Mouse (Mus musculus) lung, postnatal 0 days (tissue): ENCODE data around the gene Il1f9. TPM values are rescaled to one million over a fixed set of nuclear protein-coding genes. Genes with fewer than 3 reads are reported as not detected.
"Not testable (repeated sequence)": the region's sequence is repeated elsewhere in the genome, so short reads cannot be mapped to it uniquely, and the experiment has no call there.

Experiments
- ATAC-seq: fragments of 200-750 bp; cut with Nextera tagmentation; 2 replicates; pipeline ENCODE4 v1.8.0; 2017; ENCODE audit warnings: moderate library complexity
- DNase-seq: peaks from one replicate; pipeline ENCODE4 v3.0.0-alpha.2; 2016; ENCODE audit warnings: low spot score
- H3K27ac ChIP-seq: fragments of 300-500 bp; sonication (generic); 2 replicates; pipeline ENCODE4 v1.5.1; 2014; ENCODE audit warnings: antibody characterized with exemption, mild to moderate bottlenecking, low read length, mixed read lengths
- H3K27me3 ChIP-seq: fragments of 300-500 bp; sonication (generic); replicated peaks from 2 replicates; pipeline ENCODE4 v1.6.1; 2014; ENCODE audit warnings: low read length, mixed read lengths; ENCODE audit not compliant: insufficient read depth
- H3K36me3 ChIP-seq: fragments of 300-500 bp; sonication (generic); 2 replicates; pipeline ENCODE4 v1.6.1; 2014; ENCODE audit warnings: low read length, mixed read lengths; ENCODE audit not compliant: insufficient read depth
- H3K4me1 ChIP-seq: fragments of 300-500 bp; sonication (generic); 2 replicates; pipeline ENCODE4 v1.6.1; 2014; ENCODE audit warnings: antibody characterized with exemption, low read depth, low read length, mixed read lengths; ENCODE audit not compliant: insufficient read depth
- H3K4me2 ChIP-seq: fragments of 300-500 bp; sonication (generic); replicated peaks from 2 replicates; pipeline ENCODE4 v1.6.1; 2014; ENCODE audit warnings: low read depth, mild to moderate bottlenecking, low read length, moderate library complexity, mixed read lengths
- H3K4me3 ChIP-seq: fragments of 300-500 bp; sonication (generic); 2 replicates; pipeline ENCODE4 v1.5.1; 2014; ENCODE audit warnings: low read depth, low read length
- H3K9ac ChIP-seq: fragments of 300-500 bp; sonication (generic); replicated peaks from 2 replicates; pipeline ENCODE4 v1.6.1; 2014; ENCODE audit warnings: low read depth, mild to moderate bottlenecking
- H3K9me3 ChIP-seq: fragments of 300-500 bp; sonication (generic); 2 replicates; pipeline ENCODE4 v1.6.1; 2016; ENCODE audit warnings: low read length, mixed read lengths
- CTCF ChIP-seq: IDR thresholded peaks from 2 replicates; pipeline ENCODE4 v1.5.1; 2016; ENCODE audit warnings: antibody characterized with exemption, mild to moderate bottlenecking
- EP300 ChIP-seq: IDR thresholded peaks from 2 replicates; pipeline ENCODE4 v1.6.1; 2016; ENCODE audit warnings: antibody characterized with exemption, mild to moderate bottlenecking, control low read depth
- WGBS: fragments of 180-500 bp; shearing (Covaris S2); extraction: QIAGEN DNeasy Blood & Tissue Kit; methylation state at CpG from one replicate; pipeline ENCODE4 v1.1.7; 2014; 5-methylcytosine and 5-hydroxymethylcytosine counted together
- polyA plus RNA-seq: library from polyadenylated mRNA; unstranded; fragments of >200 nt; fragmentation: Nextera tagmentation; extraction: Ambion mirVana; gene quantifications from 2 replicates; pipeline ENCODE4 v1.2.1, GENCODE M21; 2015

Il1f9 gene
- polyA plus RNA-seq, result 0.43 TPM in 2 replicates

- ATAC-seq, result no peak
These were observed at the start of gene Il1f9 for GRCm38 (mm10) chr2:24186176-24186575. Il1f9 (plus strand) TSS chr2:24186476.

DNA sequence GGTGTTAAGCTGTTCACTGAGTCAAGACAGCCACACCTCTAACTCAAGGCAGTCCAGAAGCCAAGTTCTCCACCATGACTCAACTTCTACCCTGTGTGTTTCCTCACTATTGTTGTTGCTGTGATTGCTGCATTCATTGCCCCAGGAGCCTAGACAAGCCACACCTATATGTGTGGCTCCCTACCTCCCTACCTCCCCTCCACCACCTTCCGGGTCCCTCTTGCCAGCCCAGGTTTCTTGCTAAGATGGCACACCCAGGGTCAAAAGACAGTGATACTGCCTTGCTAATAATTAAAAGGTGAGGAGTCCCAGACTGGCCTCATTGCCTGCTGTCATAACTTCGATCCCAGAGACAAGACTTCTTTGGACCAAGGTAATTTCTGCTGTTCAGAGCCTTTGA, 33.4 kb upstream of the Il1f9 start, which contains the start of gene Il1f8:
Gene Il1f8, plus strand, starts transcription at position 301 of the 400 bp plus-strand sequence.
- Histone ChIP-seq H3K27ac (no peak within 1 kb of the TSS), H3K4me1 (no peaks in the 10 kb centered on the region), H3K36me3 (no peaks in the 10 kb centered on the region), H3K9ac (no peak within 1 kb of the TSS), H3K27me3 (no peaks in the 10 kb centered on the region), H3K4me2 (no peak within 1 kb of the TSS), H3K9me3 (no peaks in the 10 kb centered on the region), H3K4me3 (no peak within 1 kb of the TSS)
- 75% methylated on average over 2 of the region's 2 CpGs for WGBS
- TF ChIP-seq CTCF (no peak), EP300 (no peak)
- DNase-seq (no peak), ATAC-seq (no peak)

More at GRCm38 (mm10) chr2:24186176-24186575, at the start of gene Il1f9:
- no peak within 1 kb of the TSS for H3K4me2 ChIP-seq
- no peak within 1 kb of the TSS for H3K27ac ChIP-seq
- no peaks in the 10 kb centered on the region for H3K36me3 ChIP-seq
- H3K9ac ChIP-seq, result no peak within 1 kb of the TSS
- TF ChIP-seq EP300, result no peak
- no peak for TF ChIP-seq CTCF
- WGBS, result 87% methylated on average over 1 of the region's 1 CpGs
- no peak for DNase-seq
- no peaks in the 10 kb centered on the region for H3K4me1 ChIP-seq
- no peaks in the 10 kb centered on the region for H3K9me3 ChIP-seq
- no peak within 1 kb of the TSS for H3K4me3 ChIP-seq
- no peaks in the 10 kb centered on the region for H3K27me3 ChIP-seq

- peak; percentile 52 for TF ChIP-seq CTCF
- H3K36me3 ChIP-seq, H3K4me2 ChIP-seq, H3K27me3 ChIP-seq, H3K4me1 ChIP-seq, H3K4me3 ChIP-seq, H3K9ac ChIP-seq, H3K27ac ChIP-seq, H3K9me3 ChIP-seq, ATAC-seq: not testable (repeated sequence)
- DNase-seq, result peak; percentile 15
- 16% methylated on average over 14 of the region's 14 CpGs for WGBS
These were observed 4.5 kb upstream of the Il1f9 start for GRCm38 (mm10) chr2:24181683-24182331.

DNA sequence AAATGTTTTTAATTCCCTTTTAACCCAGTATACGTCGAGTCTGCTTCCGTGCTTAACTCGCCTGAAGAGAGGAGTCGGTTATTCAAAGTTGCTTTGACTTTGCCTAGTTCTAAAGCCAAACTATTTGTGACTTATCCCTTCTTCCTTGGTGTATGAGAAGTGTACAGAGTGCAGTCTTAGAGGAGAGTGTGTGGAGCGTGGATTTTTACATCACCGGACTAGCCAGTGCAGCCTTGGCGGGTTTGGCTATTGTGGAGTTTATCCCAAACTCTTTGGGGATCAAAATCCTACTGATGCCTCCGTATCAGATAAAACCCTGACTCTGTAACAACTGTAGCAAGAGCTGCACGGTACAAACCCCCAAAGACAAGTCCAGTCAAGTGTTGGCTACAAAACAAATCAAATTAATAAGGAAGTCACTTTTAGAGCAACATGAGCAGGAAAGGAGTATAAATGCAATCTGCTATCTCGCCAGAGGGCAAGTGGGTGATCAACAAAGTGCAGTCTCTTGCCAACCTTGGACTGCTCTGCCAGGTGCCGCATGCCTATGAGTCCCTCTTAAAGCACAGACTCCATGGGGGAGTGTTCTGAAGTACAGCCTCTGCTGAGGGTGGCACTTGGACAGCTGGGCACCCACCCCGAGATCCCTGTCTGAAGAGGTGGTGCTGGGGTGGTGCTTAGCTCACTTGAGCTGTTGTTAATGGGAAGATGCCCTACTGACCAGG, 3.7 kb upstream of the Il1f9 start:
- not testable (repeated sequence) for H3K27me3 ChIP-seq, H3K27ac ChIP-seq, H3K36me3 ChIP-seq, H3K9me3 ChIP-seq, H3K4me3 ChIP-seq, H3K4me2 ChIP-seq, DNase-seq, H3K4me1 ChIP-seq, H3K9ac ChIP-seq, ATAC-seq
- WGBS, result 51% methylated on average over 13 of the region's 13 CpGs

DNA sequence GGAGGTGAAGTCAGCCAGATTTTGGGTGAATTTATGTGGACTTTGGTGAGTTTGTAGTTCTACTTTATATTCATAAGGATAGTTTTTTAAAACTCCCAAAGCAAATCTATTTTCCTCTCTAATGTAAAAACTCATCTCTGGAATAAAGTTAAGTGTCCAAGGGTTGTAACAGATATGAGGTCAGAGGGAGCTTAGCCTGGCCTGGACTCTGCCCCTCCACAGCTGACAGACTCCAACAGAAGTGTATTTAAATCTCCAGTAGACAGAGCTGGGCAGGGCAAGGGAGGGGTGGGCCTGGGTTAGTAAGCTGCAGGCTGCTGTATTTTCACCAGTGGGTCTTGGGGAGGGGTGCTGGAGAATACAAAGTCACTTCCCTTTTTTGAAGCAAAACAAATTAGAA, 2.2 kb upstream of the Il1f9 start:
- not testable (repeated sequence) for H3K4me3 ChIP-seq, H3K9me3 ChIP-seq, H3K4me2 ChIP-seq, H3K27ac ChIP-seq, H3K36me3 ChIP-seq, ATAC-seq, H3K9ac ChIP-seq, H3K4me1 ChIP-seq, H3K27me3 ChIP-seq, DNase-seq

- no peak overlapping the region for H3K4me2 ChIP-seq
- WGBS, result 54% methylated on average over 6 of the region's 6 CpGs
- H3K9me3 ChIP-seq, result no peaks in the 10 kb centered on the region
- H3K4me1 ChIP-seq, result no peaks in the 10 kb centered on the region
- no peak overlapping the region for H3K4me3 ChIP-seq
- H3K36me3 ChIP-seq, result no peaks in the 10 kb centered on the region
- no peak overlapping the region for H3K9ac ChIP-seq
- no peak overlapping the region for H3K27ac ChIP-seq
- ATAC-seq (no peak), DNase-seq (no peak)
- TF ChIP-seq EP300 (no peak), CTCF (no peak)
- H3K27me3 ChIP-seq, result no peaks in the 10 kb centered on the region
These were observed 1.3 kb downstream of the Il1f9 start for GRCm38 (mm10) chr2:24187585-24187984.
